Mouse (Mus musculus) ES-E14 (cell line): Measurements from ENCODE around the gene Zfp213. TPM values are rescaled to one million over a fixed set of nuclear protein-coding genes. Genes with fewer than 3 reads are reported as not detected.
A peak's percentile ranks its signal among the peaks of the same experiment; 100 is the strongest.

Experiments
- DNase-seq: peaks from one replicate; pipeline ENCODE4 v3.0.0-alpha.2; 2013; ENCODE audit warnings: low read depth, low spot score
- H3K27ac ChIP-seq: 2 replicates; pipeline ENCODE4 v1.5.1; 2012; ENCODE audit warnings: low read depth, mild to moderate bottlenecking, low read length, moderate library complexity, mixed read lengths; ENCODE audit not compliant: poor library complexity, insufficient read depth, severe bottlenecking
- H3K36me3 ChIP-seq: 2 replicates; pipeline ENCODE4 v1.6.1; 2012; ENCODE audit warnings: mild to moderate bottlenecking, low read length, moderate library complexity, mixed read lengths; ENCODE audit not compliant: control insufficient read depth, poor library complexity, insufficient read depth, severe bottlenecking
- H3K4me1 ChIP-seq, 2 experiments: fragments of 150-350 bp in 1 of 2; sonication (generic) in 1 of 2; 2 replicates each; pipeline ENCODE4 v1.6.1; 2012; ENCODE audit warnings: low read length in 2 of 2, mild to moderate bottlenecking in 1 of 2, mixed read lengths in 1 of 2; ENCODE audit not compliant: control insufficient read depth in 2 of 2, insufficient read depth in 2 of 2, poor library complexity in 1 of 2
- H3K4me3 ChIP-seq, 2 experiments: fragments of 150-350 bp in 1 of 2; sonication (generic) in 1 of 2; 2 replicates each; pipeline ENCODE4 v1.5.1; 2012; ENCODE audit warnings: low read length in 2 of 2, low read depth in 1 of 2, mild to moderate bottlenecking in 1 of 2, mixed read lengths in 1 of 2; ENCODE audit not compliant: insufficient read depth in 1 of 2, poor library complexity in 1 of 2, severe bottlenecking in 1 of 2
- H3K9ac ChIP-seq: 2 replicates; pipeline ENCODE4 v1.6.1; 2012; ENCODE audit warnings: low read depth, mild to moderate bottlenecking, low read length, mixed read lengths; ENCODE audit not compliant: poor library complexity, insufficient read depth, severe bottlenecking
- H3K9me3 ChIP-seq: fragments of 150-350 bp; sonication (generic); 2 replicates; pipeline ENCODE4 v1.6.1; 2012; ENCODE audit warnings: low read depth, mild to moderate bottlenecking, low read length; ENCODE audit not compliant: control insufficient read depth, insufficient read depth
- CHD2 ChIP-seq: IDR thresholded peaks from 2 replicates; pipeline ENCODE4 v1.6.1; 2014; ENCODE audit warnings: mild to moderate bottlenecking, low read depth, low read length, inconsistent platforms
- HCFC1 ChIP-seq: IDR thresholded peaks from 2 replicates; pipeline ENCODE4 v1.6.1; 2012; ENCODE audit warnings: low read length, inconsistent platforms, borderline replicate concordance; ENCODE audit not compliant: insufficient read depth
- MAFK ChIP-seq: IDR thresholded peaks from 2 replicates; pipeline ENCODE4 v1.6.1; 2014; ENCODE audit warnings: mild to moderate bottlenecking, low read depth, low read length, inconsistent platforms; ENCODE audit not compliant: insufficient read depth
- ZC3H11A ChIP-seq: IDR thresholded peaks from 2 replicates; pipeline ENCODE4 v1.6.1; 2012; ENCODE audit warnings: low read depth, mild to moderate bottlenecking, inconsistent platforms, low read length, borderline replicate concordance
- ZNF384 ChIP-seq: IDR thresholded peaks from 2 replicates; pipeline ENCODE4 v1.6.1; 2012; ENCODE audit warnings: low read depth, low read length, inconsistent platforms
- in situ Hi-C, 2 experiments: fragments of 600-800 bp; cut with MboI; formaldehyde crosslinking; loops; one replicate each; pipeline ENCODE4 v1.15.1; 2025; ENCODE audit warnings: low sequenced_read_pairs in 2 of 2, inconsistent platforms in 1 of 2; ENCODE audit not compliant: unreplicated experiment in 2 of 2
- total RNA-seq: library from RNA; depleted of rRNA; stranded (reverse); fragments of 300-350 nt; gene quantifications from 2 replicates; pipeline ENCODE4 v1.2.3, GENCODE M21; 2012

Zfp213 gene
- total RNA-seq, 1 experiment: 8.4 TPM

GRCm38 (mm10) chr17:23549441-23549840 is 14.6 kb downstream of the Zfp213 start:
- H3K27ac ChIP-seq: no peak overlapping the region
- peak overlapping the region; percentile 58 to 87 for H3K4me3 ChIP-seq
- DNase-seq: no peak
- no peak for TF ChIP-seq ZNF384
- no peaks in the 10 kb centered on the region for H3K9me3 ChIP-seq
- no peak overlapping the region for H3K9ac ChIP-seq
- peaks cover 0 to 15% of the 10 kb centered on the region in 2 experiments; a peak in 3 of 4 replicates for H3K4me1 ChIP-seq
- no peaks in the 10 kb centered on the region for H3K36me3 ChIP-seq
- in situ Hi-C loops: no loop called here

- peak overlapping the region; percentile 58 to 87 for H3K4me3 ChIP-seq
- TF ChIP-seq ZNF384: no peak
- TF ChIP-seq ZC3H11A: no peak
- peak; percentile 93 for TF ChIP-seq MAFK
- no peak overlapping the region for H3K27ac ChIP-seq
- peaks cover 0 to 16% of the 10 kb centered on the region in 2 experiments; a peak in 3 of 4 replicates for H3K4me1 ChIP-seq
- H3K9me3 ChIP-seq: no peaks in the 10 kb centered on the region
- peak overlapping the region; percentile 26; the same call in 1 of the 2 replicates for H3K9ac ChIP-seq
- peak; percentile 91 for DNase-seq
- no peaks in the 10 kb centered on the region for H3K36me3 ChIP-seq
- in situ Hi-C loops: no loop called here
These were observed 15.4 kb downstream of the Zfp213 start for GRCm38 (mm10) chr17:23548615-23549014.

GRCm38 (mm10) chr17:23547681-23548443 is 16.2 kb downstream of the Zfp213 start:
- TF ChIP-seq ZNF384 (no peak), HCFC1 (no peak), ZC3H11A (no peak), CHD2 (no peak)
- Histone ChIP-seq H3K27ac (no peak overlapping the region), H3K4me1 (peaks cover 2 to 20% of the 10 kb centered on the region in 2 experiments), H3K9ac (no peak overlapping the region), H3K4me3 (peak overlapping the region in 1 of 2 experiments; percentile 0; a peak in 1 of 4 replicates), H3K9me3 (no peaks in the 10 kb centered on the region), H3K36me3 (no peaks in the 10 kb centered on the region)
- in situ Hi-C loops: no loop called here
- DNase-seq: no peak

GRCm38 (mm10) chr17:23546702-23547505 is 17.1 kb downstream of the Zfp213 start:
- peaks cover 4 to 17% of the 10 kb centered on the region in 2 experiments for H3K4me1 ChIP-seq
- H3K9ac ChIP-seq: peak overlapping the region; percentile 92
- DNase-seq: peak; percentile 81
- in situ Hi-C loops: no loop called here
- no peaks in the 10 kb centered on the region for H3K9me3 ChIP-seq
- no peaks in the 10 kb centered on the region for H3K36me3 ChIP-seq
- H3K27ac ChIP-seq: peak overlapping the region; percentile 55; the same call in 1 of the 2 replicates
- TF ChIP-seq MAFK (peak; percentile 87), ZNF384 (no peak)
- peak overlapping the region; percentile 82 to 83 for H3K4me3 ChIP-seq
